Mouse (Mus musculus) liver, embryonic 16.5 days (tissue): ENCODE measurements around the gene Ubr2. TPM values are rescaled to one million over a fixed set of nuclear protein-coding genes. Genes with fewer than 3 reads are reported as not detected.

Source experiments
- ATAC-seq: fragments of 200-750 bp; cut with Nextera tagmentation; 2 replicates; pipeline ENCODE4 v1.8.0; 2017; ENCODE audit warnings: low read depth, mild to moderate bottlenecking, moderate number of reproducible peaks, moderate library complexity
- H3K27ac ChIP-seq: fragments of 300-500 bp; sonication (generic); 2 replicates; pipeline ENCODE4 v1.5.1; 2014; ENCODE audit warnings: mild to moderate bottlenecking, low read length
- H3K27me3 ChIP-seq: fragments of 300-500 bp; sonication (generic); 2 replicates; pipeline ENCODE4 v1.6.1; 2014; ENCODE audit warnings: low read depth, low read length, mixed read lengths; ENCODE audit not compliant: control insufficient read depth, insufficient read depth
- H3K36me3 ChIP-seq: fragments of 300-500 bp; sonication (generic); 2 replicates; pipeline ENCODE4 v1.6.1; 2014; ENCODE audit warnings: mild to moderate bottlenecking; ENCODE audit not compliant: control insufficient read depth, insufficient read depth
- H3K4me1 ChIP-seq: fragments of 300-500 bp; sonication (generic); 2 replicates; pipeline ENCODE4 v1.6.1; 2014; ENCODE audit warnings: low read depth, low read length, mixed read lengths; ENCODE audit not compliant: control insufficient read depth
- H3K4me2 ChIP-seq: fragments of 300-500 bp; sonication (generic); 2 replicates; pipeline ENCODE4 v1.6.1; 2014; ENCODE audit warnings: low read depth, low read length, mixed read lengths
- H3K4me3 ChIP-seq: fragments of 300-500 bp; sonication (generic); 2 replicates; pipeline ENCODE4 v1.5.1; 2014; ENCODE audit warnings: low read depth, mild to moderate bottlenecking, low read length
- H3K9ac ChIP-seq: fragments of 300-500 bp; sonication (generic); 2 replicates; pipeline ENCODE4 v1.6.1; 2014; ENCODE audit warnings: low read depth, low read length
- H3K9me3 ChIP-seq: fragments of 300-500 bp; sonication (generic); replicated peaks from 2 replicates; pipeline ENCODE4 v1.6.1; 2016; ENCODE audit warnings: low read length; ENCODE audit not compliant: control insufficient read depth
- WGBS: fragments of 180-500 bp; shearing (Covaris S2); extraction: QIAGEN DNeasy Blood & Tissue Kit; methylation state at CpG from one replicate; pipeline ENCODE4 v1.1.7; 2014; ENCODE audit not compliant: insufficient replicate concordance; 5-methylcytosine and 5-hydroxymethylcytosine counted together
- polyA plus RNA-seq: library from polyadenylated mRNA; unstranded; fragments of >200 nt; fragmentation: Nextera tagmentation; extraction: Ambion mirVana; gene quantifications from 2 replicates; pipeline ENCODE4 v1.2.1, GENCODE M21; 2015

The Ubr2 gene
- polyA plus RNA-seq, 1 experiment from 2014 or later: 9.5 TPM

- Histone ChIP-seq H3K4me2 (peak overlapping the region; percentile 70), H3K36me3 (no peaks in the 10 kb centered on the region; the same call in 1 of the 2 replicates), H3K27me3 (no peaks in the 10 kb centered on the region; the same call in 1 of the 2 replicates), H3K9me3 (no peaks in the 10 kb centered on the region), H3K4me3 (peak overlapping the region; percentile 99), H3K4me1 (peaks cover 26% of the 10 kb centered on the region), H3K27ac (peak overlapping the region; percentile 96), H3K9ac (peak overlapping the region; percentile 98)
- under 1% methylated on average over 13 of the region's 13 CpGs for WGBS
- ATAC-seq: no peak
These were observed 834 bp downstream of the Ubr2 start for GRCm38 (mm10) chr17:47009546-47009897.

- Histone ChIP-seq H3K27ac (peak overlapping the region; percentile 96), H3K4me1 (peaks cover 26% of the 10 kb centered on the region), H3K4me3 (peak overlapping the region; percentile 99), H3K9ac (peak overlapping the region; percentile 98), H3K27me3 (no peaks in the 10 kb centered on the region; the same call in 1 of the 2 replicates), H3K4me2 (peak overlapping the region; percentile 70), H3K36me3 (no peaks in the 10 kb centered on the region; the same call in 1 of the 2 replicates), H3K9me3 (no peaks in the 10 kb centered on the region)
- WGBS: 6% methylated on average over 6 of the region's 6 CpGs
- no peak for ATAC-seq
These were observed 1.3 kb downstream of the Ubr2 start for GRCm38 (mm10) chr17:47009016-47009415.

- WGBS: 50% methylated on average over 8 of the region's 8 CpGs
- ATAC-seq: no peak
These were observed 1.9 kb downstream of the Ubr2 start for GRCm38 (mm10) chr17:47008506-47008905.

GRCm38 (mm10) chr17:47006741-47007140 lies 3.6 kb downstream of the Ubr2 start:
- H3K9me3 ChIP-seq: no peaks in the 10 kb centered on the region
- H3K9ac ChIP-seq: no peak overlapping the region
- no peak overlapping the region for H3K4me2 ChIP-seq
- peaks cover 26% of the 10 kb centered on the region for H3K4me1 ChIP-seq
- ATAC-seq: no peak
- no peak overlapping the region for H3K27ac ChIP-seq
- no peaks in the 10 kb centered on the region; the same call in 1 of the 2 replicates for H3K36me3 ChIP-seq
- WGBS: 87% methylated on average over 9 of the region's 9 CpGs
- H3K4me3 ChIP-seq: no peak overlapping the region
- H3K27me3 ChIP-seq: no peaks in the 10 kb centered on the region

More at GRCm38 (mm10) chr17:47008506-47008905, 1.9 kb downstream of the Ubr2 start:
- no peaks in the 10 kb centered on the region for H3K9me3 ChIP-seq
- H3K4me3 ChIP-seq: peak overlapping the region; percentile 99
- no peaks in the 10 kb centered on the region; the same call in 1 of the 2 replicates for H3K36me3 ChIP-seq
- H3K9ac ChIP-seq: peak overlapping the region; percentile 98
- peak overlapping the region; percentile 96; the same call in 1 of the 2 replicates for H3K27ac ChIP-seq
- H3K4me2 ChIP-seq: peak overlapping the region; percentile 70
- H3K27me3 ChIP-seq: no peaks in the 10 kb centered on the region; the same call in 1 of the 2 replicates
- peaks cover 26% of the 10 kb centered on the region for H3K4me1 ChIP-seq

- H3K9me3 ChIP-seq: no peaks in the 10 kb centered on the region
- no peaks in the 10 kb centered on the region for H3K27me3 ChIP-seq
- H3K27ac ChIP-seq: no peak overlapping the region
These were observed 4.5 kb downstream of the Ubr2 start for GRCm38 (mm10) chr17:47005741-47006405.

GRCm38 (mm10) chr17:47003305-47003704 lies 7.1 kb downstream of the Ubr2 start:
- H3K4me1 ChIP-seq: peaks cover 17% of the 10 kb centered on the region
- H3K27me3 ChIP-seq: no peaks in the 10 kb centered on the region
- ATAC-seq: no peak
- no peak overlapping the region for H3K4me2 ChIP-seq
- peaks cover 14% of the 10 kb centered on the region for H3K36me3 ChIP-seq
- no peak overlapping the region for H3K9ac ChIP-seq
- H3K4me3 ChIP-seq: no peak overlapping the region
- no peaks in the 10 kb centered on the region for H3K9me3 ChIP-seq
- 69% methylated on average over 8 of the region's 8 CpGs for WGBS
- H3K27ac ChIP-seq: no peak overlapping the region

More at GRCm38 (mm10) chr17:47005741-47006405, 4.5 kb downstream of the Ubr2 start:
- ATAC-seq: no peak
- WGBS: 32% methylated on average over 7 of the region's 7 CpGs
- Histone ChIP-seq H3K4me2 (no peak overlapping the region), H3K9ac (no peak overlapping the region), H3K4me1 (peaks cover 23% of the 10 kb centered on the region), H3K4me3 (no peak overlapping the region), H3K36me3 (no peaks in the 10 kb centered on the region; the same call in 1 of the 2 replicates)

GRCm38 (mm10) chr17:47002401-47002800 lies 8.0 kb downstream of the Ubr2 start:
- H3K36me3 ChIP-seq: peaks cover 20% of the 10 kb centered on the region
- ATAC-seq: no peak
- 82% methylated on average over 5 of the region's 5 CpGs for WGBS

GRCm38 (mm10) chr17:46998840-46999239 lies 11.5 kb downstream of the Ubr2 start:
- peaks cover 20% of the 10 kb centered on the region for H3K36me3 ChIP-seq
- H3K4me2 ChIP-seq: no peak overlapping the region
- WGBS: 77% methylated on average over 4 of the region's 4 CpGs
- H3K4me3 ChIP-seq: no peak overlapping the region
- H3K9ac ChIP-seq: no peak overlapping the region
- H3K27me3 ChIP-seq: no peaks in the 10 kb centered on the region
- H3K9me3 ChIP-seq: no peaks in the 10 kb centered on the region
- ATAC-seq: no peak
- H3K4me1 ChIP-seq: peaks cover 3% of the 10 kb centered on the region; the same call in 1 of the 2 replicates
- no peak overlapping the region for H3K27ac ChIP-seq

More at GRCm38 (mm10) chr17:47002401-47002800, 8.0 kb downstream of the Ubr2 start:
- H3K9ac ChIP-seq: no peak overlapping the region
- H3K27me3 ChIP-seq: no peaks in the 10 kb centered on the region
- no peaks in the 10 kb centered on the region for H3K9me3 ChIP-seq
- peaks cover 12% of the 10 kb centered on the region for H3K4me1 ChIP-seq
- no peak overlapping the region for H3K4me2 ChIP-seq
- no peak overlapping the region for H3K27ac ChIP-seq
- no peak overlapping the region for H3K4me3 ChIP-seq

GRCm38 (mm10) chr17:46996484-46996883 lies 13.9 kb downstream of the Ubr2 start:
- H3K4me1 ChIP-seq: peaks cover 3% of the 10 kb centered on the region
- no peaks in the 10 kb centered on the region for H3K9me3 ChIP-seq
- no peak overlapping the region for H3K4me2 ChIP-seq
- no peak for ATAC-seq
- no peak overlapping the region for H3K4me3 ChIP-seq
- peaks cover 22% of the 10 kb centered on the region for H3K36me3 ChIP-seq
- H3K27ac ChIP-seq: no peak overlapping the region
- H3K9ac ChIP-seq: no peak overlapping the region
- no peaks in the 10 kb centered on the region for H3K27me3 ChIP-seq
- WGBS: 78% methylated on average over 7 of the region's 7 CpGs
